Mouse (Mus musculus): Measurements from ENCODE around the gene Rpl36-ps4. TPM values are rescaled to one million over a fixed set of nuclear protein-coding genes. Genes with fewer than 3 reads are reported as not detected.
A peak's percentile ranks its signal among the peaks of the same experiment; 100 is the strongest.

Rpl36-ps4 gene
- polyA plus RNA-seq, 1 experiment, result not detected

GRCm38 (mm10) chr17:87878556-87879483, 42.0 kb upstream of the Rpl36-ps4 start:
- WGBS, result 83% methylated on average over 10 of the region's 10 CpGs
- peaks cover 29% of the 10 kb centered on the region for H3K4me1 ChIP-seq (ENCODE audit: control insufficient read depth, insufficient read depth, low read length)
- no peak overlapping the region for H3K4me3 ChIP-seq (ENCODE audit: insufficient read depth, low read depth, low read length)
- no peak overlapping the region for H3K27ac ChIP-seq (ENCODE audit: insufficient read depth, low read depth, low read length)
- TF ChIP-seq CTCF (IDR thresholded peaks at IDR 0.05; ENCODE audit: insufficient read depth, low read depth, low read length) (no peak), POLR2A (IDR thresholded peaks at IDR 0.05; ENCODE audit: insufficient read depth, low read depth, low read length) (no peak)

- Histone ChIP-seq H3K4me3 (ENCODE audit: insufficient read depth, low read depth, low read length) (no peak overlapping the region), H3K4me1 (ENCODE audit: control insufficient read depth, insufficient read depth, low read length) (peaks cover 26% of the 10 kb centered on the region), H3K27ac (ENCODE audit: insufficient read depth, low read depth, low read length) (no peak overlapping the region)
- TF ChIP-seq CTCF (IDR thresholded peaks at IDR 0.05; ENCODE audit: insufficient read depth, low read depth, low read length) (no peak), POLR2A (IDR thresholded peaks at IDR 0.05; ENCODE audit: insufficient read depth, low read depth, low read length) (no peak)
- WGBS, result 55% methylated on average over 9 of the region's 9 CpGs
Observed at GRCm38 (mm10) chr17:87879484-87880225, 41.1 kb upstream of the Rpl36-ps4 start.

GRCm38 (mm10) chr17:87882594-87882993, 38.2 kb upstream of the Rpl36-ps4 start:
- no peak for TF ChIP-seq POLR2A (IDR thresholded peaks at IDR 0.05; ENCODE audit: insufficient read depth, low read depth, low read length)
- TF ChIP-seq CTCF (IDR thresholded peaks at IDR 0.05; ENCODE audit: insufficient read depth, low read depth, low read length), result peak; percentile 37; the same call in 1 of the 2 replicates
- Histone ChIP-seq H3K4me1 (ENCODE audit: control insufficient read depth, insufficient read depth, low read length) (peaks cover 9% of the 10 kb centered on the region), H3K27ac (ENCODE audit: insufficient read depth, low read depth, low read length) (no peak overlapping the region), H3K4me3 (ENCODE audit: insufficient read depth, low read depth, low read length) (no peak overlapping the region)
- 77% methylated on average over 1 of the region's 1 CpGs for WGBS

GRCm38 (mm10) chr17:87897175-87897574, 23.6 kb upstream of the Rpl36-ps4 start:
- no peak overlapping the region for H3K27ac ChIP-seq (ENCODE audit: insufficient read depth, low read depth, low read length)
- 68% methylated on average over 6 of the region's 6 CpGs for WGBS
- H3K4me3 ChIP-seq (ENCODE audit: insufficient read depth, low read depth, low read length), result no peak overlapping the region
- 0 out of 2 replicates have a peak, but pooled peaks cover 2% of the 10 kb centered on the region for H3K4me1 ChIP-seq (ENCODE audit: control insufficient read depth, insufficient read depth, low read length)
- TF ChIP-seq POLR2A (IDR thresholded peaks at IDR 0.05; ENCODE audit: insufficient read depth, low read depth, low read length) (no peak), CTCF (IDR thresholded peaks at IDR 0.05; ENCODE audit: insufficient read depth, low read depth, low read length) (no peak)

GRCm38 (mm10) chr17:87900677-87901076, 20.1 kb upstream of the Rpl36-ps4 start:
- 0 out of 2 replicates have a peak, but pooled peaks cover 2% of the 10 kb centered on the region for H3K4me1 ChIP-seq (ENCODE audit: control insufficient read depth, insufficient read depth, low read length)
- WGBS, result 61% methylated on average over 4 of the region's 4 CpGs
- H3K27ac ChIP-seq (ENCODE audit: insufficient read depth, low read depth, low read length), result no peak overlapping the region
- no peak overlapping the region for H3K4me3 ChIP-seq (ENCODE audit: insufficient read depth, low read depth, low read length)
- TF ChIP-seq CTCF (IDR thresholded peaks at IDR 0.05; ENCODE audit: insufficient read depth, low read depth, low read length) (no peak), POLR2A (IDR thresholded peaks at IDR 0.05; ENCODE audit: insufficient read depth, low read depth, low read length) (no peak)

- Histone ChIP-seq H3K4me1 (ENCODE audit: control insufficient read depth, insufficient read depth, low read length) (0 out of 2 replicates have a peak, but pooled peaks cover 2% of the 10 kb centered on the region), H3K4me3 (ENCODE audit: insufficient read depth, low read depth, low read length) (no peak overlapping the region), H3K27ac (ENCODE audit: insufficient read depth, low read depth, low read length) (no peak overlapping the region)
- WGBS, result 41% methylated on average over 7 of the region's 7 CpGs
- TF ChIP-seq CTCF (IDR thresholded peaks at IDR 0.05; ENCODE audit: insufficient read depth, low read depth, low read length) (no peak), POLR2A (IDR thresholded peaks at IDR 0.05; ENCODE audit: insufficient read depth, low read depth, low read length) (no peak)
Observed at GRCm38 (mm10) chr17:87901163-87901562, 19.6 kb upstream of the Rpl36-ps4 start.

- no peak overlapping the region for H3K27ac ChIP-seq (ENCODE audit: insufficient read depth, low read depth, low read length)
- TF ChIP-seq POLR2A (IDR thresholded peaks at IDR 0.05; ENCODE audit: insufficient read depth, low read depth, low read length) (no peak), CTCF (IDR thresholded peaks at IDR 0.05; ENCODE audit: insufficient read depth, low read depth, low read length) (no peak)
- 45% methylated on average over 6 of the region's 6 CpGs for WGBS
- H3K4me3 ChIP-seq (ENCODE audit: insufficient read depth, low read depth, low read length), result no peak overlapping the region
- H3K4me1 ChIP-seq (ENCODE audit: control insufficient read depth, insufficient read depth, low read length), result no peaks in the 10 kb centered on the region
Observed at GRCm38 (mm10) chr17:87903213-87903612, 17.6 kb upstream of the Rpl36-ps4 start.

GRCm38 (mm10) chr17:87903725-87904124, 17.1 kb upstream of the Rpl36-ps4 start:
- no peaks in the 10 kb centered on the region for H3K4me1 ChIP-seq (ENCODE audit: control insufficient read depth, insufficient read depth, low read length)
- TF ChIP-seq POLR2A (IDR thresholded peaks at IDR 0.05; ENCODE audit: insufficient read depth, low read depth, low read length) (no peak), CTCF (IDR thresholded peaks at IDR 0.05; ENCODE audit: insufficient read depth, low read depth, low read length) (no peak)
- no peak overlapping the region for H3K4me3 ChIP-seq (ENCODE audit: insufficient read depth, low read depth, low read length)
- WGBS, result 90% methylated on average over 8 of the region's 8 CpGs
- no peak overlapping the region for H3K27ac ChIP-seq (ENCODE audit: insufficient read depth, low read depth, low read length)

GRCm38 (mm10) chr17:87915386-87915785, 5.4 kb upstream of the Rpl36-ps4 start:
- TF ChIP-seq POLR2A (IDR thresholded peaks at IDR 0.05; ENCODE audit: insufficient read depth, low read depth, low read length) (no peak), CTCF (IDR thresholded peaks at IDR 0.05; ENCODE audit: insufficient read depth, low read depth, low read length) (no peak)
- no peak overlapping the region for H3K4me3 ChIP-seq (ENCODE audit: insufficient read depth, low read depth, low read length)
- no peaks in the 10 kb centered on the region for H3K4me1 ChIP-seq (ENCODE audit: control insufficient read depth, insufficient read depth, low read length)
- H3K27ac ChIP-seq (ENCODE audit: insufficient read depth, low read depth, low read length), result no peak overlapping the region
- WGBS, result 87% methylated on average over 3 of the region's 3 CpGs
